Mouse (Mus musculus) left cerebral cortex, postnatal 10 days (tissue): ENCODE measurements around the gene Acox2. TPM values are rescaled to one million over a fixed set of nuclear protein-coding genes. Genes with fewer than 3 reads are reported as not detected.

ENCODE experiments used
- DNase-seq, 2 experiments: peaks; one replicate each; pipeline ENCODE4 v3.0.0; 2021 to 2022; ENCODE audit warnings: low spot score in 2 of 2, mixed read lengths in 1 of 2; ENCODE audit errors: extremely low spot score in 1 of 2
- intact Hi-C: fragments of 180-260 bp; cut with DNase I; formaldehyde crosslinking; loops from one replicate; pipeline ENCODE4 v1.15.1; 2025
- total RNA-seq, 2 experiments: library from RNA; stranded (reverse); gene quantifications; 2 replicates each; pipeline ENCODE4 v1.2.3; 2021

The Acox2 gene
- total RNA-seq, 2 experiments from 2014 or later, result 0.61 TPM; not detected in 1

- DNase-seq, result peak; percentile 49 to 78
- intact Hi-C loops, result no loop called here
Observed at GRCm38 (mm10) chr14:8186278-8187045, 72.7 kb downstream of the Acox2 start.

GRCm38 (mm10) chr14:8183330-8183729 is 75.8 kb downstream of the Acox2 start:
- intact Hi-C loops, result no loop called here
- DNase-seq, result no peak

GRCm38 (mm10) chr14:8180371-8181035 is 78.7 kb downstream of the Acox2 start:
- intact Hi-C loops, result no loop called here

GRCm38 (mm10) chr14:8176251-8176650 is 82.9 kb downstream of the Acox2 start:
- DNase-seq, result no peak
- intact Hi-C loops, result no loop called here

More at GRCm38 (mm10) chr14:8180371-8181035, 78.7 kb downstream of the Acox2 start:
- DNase-seq, result no peak

Other genes with a start within 250 kb of the Acox2 start
- 10 to 100 TPM; 22.2 to 28.3 TPM for gene Rpp14, start 179.0 kb downstream of the Acox2 start, total RNA-seq
- gene Pxk, start 161.1 kb downstream of the Acox2 start, total RNA-seq, result 10 to 100 TPM; 27.4 to 29.6 TPM
- 100 to 1,000 TPM; 172 to 184 TPM for gene Pdhb, start 86.3 kb downstream of the Acox2 start, total RNA-seq
- gene Kctd6, start 45.2 kb downstream of the Acox2 start, total RNA-seq, result 10 to 100 TPM; 27.9 to 30.0 TPM
- 10 to 100 TPM; 27.7 to 82.3 TPM for gene Fam107a, start 58.7 kb upstream of the Acox2 start, total RNA-seq
- not detected for gene Oit1, start 119.4 kb upstream of the Acox2 start, total RNA-seq